Mouse (Mus musculus) kidney, adult 2 months (tissue): ENCODE data around the gene Zfp423.

Experiments
- CTCF ChIP-seq: fragments of 200-500 bp; conservative IDR thresholded peaks from 2 replicates; pipeline ENCODE4 v1.5.1; 2011; ENCODE audit warnings: low read depth, mild to moderate bottlenecking, control low read depth, low read length, moderate library complexity, mixed read lengths; ENCODE audit not compliant: insufficient read depth, insufficient read length
- POLR2A ChIP-seq: fragments of 200-500 bp; IDR thresholded peaks from one replicate; pipeline ENCODE4 v1.6.1; 2011; ENCODE audit warnings: low read depth, low read length, control low read depth

DNA sequence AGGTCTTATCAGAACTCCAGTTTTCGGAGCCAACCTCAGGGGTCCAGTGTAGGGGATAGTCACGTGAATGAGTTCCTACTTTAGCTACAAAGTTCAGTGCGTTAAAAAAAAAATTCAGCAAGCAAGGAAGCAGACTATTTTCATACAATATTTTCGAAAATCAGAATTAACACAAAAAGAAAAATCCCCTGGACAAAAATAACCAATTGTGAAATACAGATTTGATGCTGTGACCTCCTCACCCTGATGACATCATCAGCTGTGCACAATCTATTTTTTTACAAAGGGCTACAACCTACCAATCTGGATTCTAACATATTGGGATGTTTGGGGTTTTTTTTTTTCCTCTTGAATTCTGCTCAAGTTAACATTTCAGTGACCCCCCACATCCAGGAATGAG, 301.9 kb downstream of the Zfp423 start:
- TF ChIP-seq POLR2A (no peak), CTCF (no peak)
